Mouse (Mus musculus) urinary bladder, postnatal 14 days (tissue): ENCODE measurements at regions not wholly inside any gene's neighbourhood (a gene's known extent, or its start where the extent isn't known, plus 50 kb on each side); places are given as distances from the start of the nearest gene placed in this dataset.

Source experiments
- DNase-seq: peaks from one replicate; pipeline ENCODE4 v3.0.0; 2021; ENCODE audit warnings: low spot score

DNA sequence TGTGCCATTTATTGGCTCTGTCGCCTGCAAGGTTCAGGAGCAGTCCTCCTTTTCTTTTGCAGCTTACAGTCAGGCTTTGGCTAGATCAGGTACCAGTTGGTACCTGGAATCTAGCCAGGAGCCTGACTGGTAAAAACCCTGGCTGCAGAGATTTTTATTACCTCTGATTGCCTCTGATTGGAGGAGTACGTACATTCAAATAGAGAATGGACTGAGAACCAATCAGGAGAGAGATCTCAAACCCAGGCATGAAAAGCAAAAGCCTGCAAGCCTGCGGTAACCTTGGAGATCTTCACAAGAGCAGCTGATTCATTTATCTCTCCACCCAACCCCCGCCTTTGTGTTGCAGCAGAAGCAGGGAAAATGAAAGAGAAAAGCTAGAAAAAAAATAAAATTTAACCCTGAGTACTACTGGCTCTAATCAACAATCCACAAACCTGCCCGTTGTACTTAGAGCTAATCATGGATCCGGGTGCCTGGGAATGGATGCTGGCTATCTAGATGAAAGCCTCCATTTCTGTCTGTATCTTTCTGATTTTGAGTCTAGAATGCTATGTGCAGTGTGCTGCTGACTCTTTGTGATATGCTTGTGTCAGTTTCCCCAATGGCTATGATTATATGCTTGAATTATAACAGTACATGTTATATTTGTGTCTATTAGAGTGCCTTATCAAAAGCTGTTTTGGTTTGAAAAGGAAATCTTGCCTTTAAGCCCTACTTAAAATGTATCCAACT lies 406.2 kb upstream of the Ndn start:
- no peak for DNase-seq

GRCm38 (mm10) chr7:61982203-61982932 lies 364.0 kb upstream of the Ndn start:
- DNase-seq, result peak; percentile 7

- no peak for DNase-seq
Observed at GRCm38 (mm10) chr7:62026635-62027034, 319.7 kb upstream of the Ndn start.

GRCm38 (mm10) chr7:62045743-62046451 lies 300.5 kb upstream of the Ndn start:
- DNase-seq, result no peak

- no peak for DNase-seq
Observed at GRCm38 (mm10) chr7:62046452-62046809, 299.9 kb upstream of the Ndn start.

GRCm38 (mm10) chr7:62078607-62079006 lies 267.8 kb upstream of the Ndn start:
- no peak for DNase-seq

DNA sequence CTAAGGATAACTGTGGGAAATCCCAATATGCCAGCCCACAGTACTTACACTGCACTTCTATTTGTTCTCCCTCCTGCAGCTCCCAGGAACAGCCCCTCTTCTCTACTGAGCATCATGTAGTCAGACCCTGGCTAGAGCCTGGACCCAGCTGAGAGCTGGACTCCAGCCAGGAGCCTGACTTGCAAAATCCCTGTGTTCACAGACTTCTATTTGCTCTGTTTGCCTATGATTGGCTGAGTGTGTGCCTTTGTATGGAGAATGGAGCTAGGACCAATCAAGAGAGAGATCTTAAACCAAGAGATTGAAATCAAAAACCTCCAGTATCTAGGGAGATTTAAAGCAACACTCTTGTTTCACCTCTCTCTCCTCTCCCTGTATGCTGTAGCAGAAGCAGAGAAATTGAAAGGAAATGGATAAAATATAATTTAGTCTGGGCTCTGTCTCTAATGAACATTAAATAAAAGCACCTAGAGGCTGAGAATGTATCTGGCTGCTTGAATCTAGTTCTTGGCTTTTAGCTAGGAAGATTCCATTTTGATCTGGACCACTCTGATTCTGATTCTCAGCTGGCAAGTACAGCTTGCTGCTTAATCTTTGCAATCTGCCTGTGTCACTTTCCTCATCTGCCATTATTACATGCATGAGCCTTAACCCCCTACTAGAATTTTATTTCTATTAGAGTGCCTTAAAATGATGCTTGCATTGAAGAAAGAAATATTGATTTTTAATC lies 261.1 kb upstream of the Ndn start:
- DNase-seq, result peak; percentile 22
